Mouse (Mus musculus) spleen, adult 2 months (tissue): ENCODE data around the gene Snx29. TPM values are rescaled to one million over a fixed set of nuclear protein-coding genes. Genes with fewer than 3 reads are reported as not detected.
A peak's percentile ranks its signal among the peaks of the same experiment; 100 is the strongest.

Source experiments
- DNase-seq, 2 experiments: peaks; one replicate each; pipeline versions ENCODE4 v3.0.0 to v3.0.0-alpha.2; 2012 to 2021; ENCODE audit warnings: low spot score in 2 of 2, low read depth in 1 of 2
- H3K27ac ChIP-seq: fragments of 200-500 bp; 2 replicates; pipeline ENCODE4 v1.5.1; 2012; ENCODE audit warnings: low read length, inconsistent platforms; ENCODE audit not compliant: insufficient read depth
- H3K27me3 ChIP-seq: fragments of 200-500 bp; 2 replicates; pipeline ENCODE4 v1.6.1; 2012; ENCODE audit warnings: mild to moderate bottlenecking, moderate library complexity, low read length, inconsistent platforms; ENCODE audit not compliant: control insufficient read depth, insufficient read depth
- H3K36me3 ChIP-seq: fragments of 200-500 bp; 2 replicates; pipeline ENCODE4 v1.6.1; 2012; ENCODE audit warnings: mild to moderate bottlenecking, low read length, inconsistent platforms; ENCODE audit not compliant: control insufficient read depth, insufficient read depth
- H3K4me1 ChIP-seq: fragments of 200-500 bp; 2 replicates; pipeline ENCODE4 v1.6.1; 2011; ENCODE audit warnings: inconsistent platforms; ENCODE audit not compliant: control insufficient read depth, insufficient read depth, insufficient read length
- H3K4me3 ChIP-seq: fragments of 200-500 bp; 2 replicates; pipeline ENCODE4 v1.5.1; 2011; ENCODE audit warnings: mild to moderate bottlenecking, inconsistent platforms; ENCODE audit not compliant: insufficient read depth, insufficient read length; ENCODE audit errors: extremely low read depth
- CTCF ChIP-seq: fragments of 200-500 bp; IDR thresholded peaks from 2 replicates; pipeline ENCODE4 v1.5.1; 2011; ENCODE audit warnings: mild to moderate bottlenecking, inconsistent platforms; ENCODE audit not compliant: insufficient read depth, insufficient read length, insufficient replicate concordance; ENCODE audit errors: extremely low read depth
- POLR2A ChIP-seq: fragments of 200-500 bp; IDR thresholded peaks from 2 replicates; pipeline ENCODE4 v1.6.1; 2011; ENCODE audit warnings: low read depth, low read length, inconsistent platforms
- WGBS: fragments of 180-500 bp; shearing (Covaris S2); methylation state at CpG from one replicate; pipeline ENCODE4 v1.1.7; 2018; 5-methylcytosine and 5-hydroxymethylcytosine counted together
- polyA plus RNA-seq: library from polyadenylated mRNA; depleted of rRNA; stranded (reverse); fragments of >200 nt; gene quantifications from 2 replicates; pipeline ENCODE4 v1.2.3, GENCODE M21; 2012

Gene Snx29
- polyA plus RNA-seq, 1 experiment = 13.6 TPM

GRCm38 (mm10) chr16:11389324-11389723, 66.6 kb downstream of the Snx29 start:
- Histone ChIP-seq H3K27ac (no peak overlapping the region), H3K4me3 (no peak overlapping the region), H3K4me1 (peaks cover 35% of the 10 kb centered on the region; the same call in 1 of the 2 replicates), H3K36me3 (no peaks in the 10 kb centered on the region), H3K27me3 (no peaks in the 10 kb centered on the region)
- 76% methylated on average over 2 of the region's 2 CpGs for WGBS
- no peak for DNase-seq
- TF ChIP-seq CTCF (no peak), POLR2A (no peak)

- 91% methylated on average over 2 of the region's 2 CpGs for WGBS
- DNase-seq = no peak
Measured at GRCm38 (mm10) chr16:11396570-11396969, 73.9 kb downstream of the Snx29 start.

GRCm38 (mm10) chr16:11399386-11399785, 76.7 kb downstream of the Snx29 start:
- WGBS = 35% methylated on average over 4 of the region's 4 CpGs
- H3K36me3 ChIP-seq = peaks cover 8% of the 10 kb centered on the region
- H3K27ac ChIP-seq = peak overlapping the region; percentile 93

More at GRCm38 (mm10) chr16:11396570-11396969, 73.9 kb downstream of the Snx29 start:
- no peaks in the 10 kb centered on the region for H3K27me3 ChIP-seq
- peaks cover 1% of the 10 kb centered on the region; the same call in 1 of the 2 replicates for H3K36me3 ChIP-seq
- H3K4me3 ChIP-seq = no peak overlapping the region
- H3K4me1 ChIP-seq = peaks cover 8% of the 10 kb centered on the region; the same call in 1 of the 2 replicates
- TF ChIP-seq POLR2A (no peak), CTCF (no peak)
- H3K27ac ChIP-seq = no peak overlapping the region

GRCm38 (mm10) chr16:11399845-11400565, 77.3 kb downstream of the Snx29 start:
- peaks cover 9% of the 10 kb centered on the region for H3K36me3 ChIP-seq
- H3K27ac ChIP-seq = peak overlapping the region; percentile 93
- 63% methylated on average over 6 of the region's 6 CpGs for WGBS
- peak in 1 of 2 experiments; percentile 33 for DNase-seq
- H3K27me3 ChIP-seq = no peaks in the 10 kb centered on the region
- H3K4me3 ChIP-seq = peak overlapping the region; percentile 45
- peaks cover 20% of the 10 kb centered on the region; the same call in 1 of the 2 replicates for H3K4me1 ChIP-seq
- no peak for TF ChIP-seq POLR2A
- TF ChIP-seq CTCF = no peak

More at GRCm38 (mm10) chr16:11399386-11399785, 76.7 kb downstream of the Snx29 start:
- TF ChIP-seq POLR2A (no peak), CTCF (no peak)
- no peaks in the 10 kb centered on the region for H3K27me3 ChIP-seq
- H3K4me1 ChIP-seq = peaks cover 19% of the 10 kb centered on the region; the same call in 1 of the 2 replicates
- DNase-seq = peak in 1 of 2 experiments; percentile 37
- peak overlapping the region; percentile 31; the same call in 1 of the 2 replicates for H3K4me3 ChIP-seq

GRCm38 (mm10) chr16:11400936-11401335, 78.2 kb downstream of the Snx29 start:
- Histone ChIP-seq H3K36me3 (peaks cover 10% of the 10 kb centered on the region), H3K4me3 (peak overlapping the region; percentile 54), H3K4me1 (peaks cover 20% of the 10 kb centered on the region; the same call in 1 of the 2 replicates), H3K27ac (peak overlapping the region; percentile 93), H3K27me3 (no peaks in the 10 kb centered on the region)
- WGBS = 52% methylated on average over 7 of the region's 7 CpGs
- no peak for TF ChIP-seq CTCF
- no peak; the same call in 1 of the 2 replicates for TF ChIP-seq POLR2A
- peak in 1 of 2 experiments; percentile 53 for DNase-seq

GRCm38 (mm10) chr16:11405193-11405592, 82.5 kb downstream of the Snx29 start:
- Histone ChIP-seq H3K27ac (no peak overlapping the region), H3K4me3 (no peak overlapping the region), H3K4me1 (peaks cover 18% of the 10 kb centered on the region; the same call in 1 of the 2 replicates), H3K27me3 (no peaks in the 10 kb centered on the region), H3K36me3 (peaks cover 14% of the 10 kb centered on the region)
- no peak for DNase-seq
- TF ChIP-seq POLR2A = no peak
- no peak for TF ChIP-seq CTCF
- 91% methylated on average over 3 of the region's 3 CpGs for WGBS

- TF ChIP-seq CTCF = no peak
- TF ChIP-seq POLR2A = no peak
- Histone ChIP-seq H3K27me3 (no peaks in the 10 kb centered on the region), H3K36me3 (peaks cover 19% of the 10 kb centered on the region), H3K4me1 (peaks cover 12% of the 10 kb centered on the region; the same call in 1 of the 2 replicates), H3K4me3 (no peak overlapping the region), H3K27ac (no peak overlapping the region)
- no peak for DNase-seq
- WGBS = 94% methylated on average over 5 of the region's 5 CpGs
Measured at GRCm38 (mm10) chr16:11406201-11406600, 83.5 kb downstream of the Snx29 start.
